ENCODE assay signal across 7 mouse cellular contexts in the genomic region with DNA sequence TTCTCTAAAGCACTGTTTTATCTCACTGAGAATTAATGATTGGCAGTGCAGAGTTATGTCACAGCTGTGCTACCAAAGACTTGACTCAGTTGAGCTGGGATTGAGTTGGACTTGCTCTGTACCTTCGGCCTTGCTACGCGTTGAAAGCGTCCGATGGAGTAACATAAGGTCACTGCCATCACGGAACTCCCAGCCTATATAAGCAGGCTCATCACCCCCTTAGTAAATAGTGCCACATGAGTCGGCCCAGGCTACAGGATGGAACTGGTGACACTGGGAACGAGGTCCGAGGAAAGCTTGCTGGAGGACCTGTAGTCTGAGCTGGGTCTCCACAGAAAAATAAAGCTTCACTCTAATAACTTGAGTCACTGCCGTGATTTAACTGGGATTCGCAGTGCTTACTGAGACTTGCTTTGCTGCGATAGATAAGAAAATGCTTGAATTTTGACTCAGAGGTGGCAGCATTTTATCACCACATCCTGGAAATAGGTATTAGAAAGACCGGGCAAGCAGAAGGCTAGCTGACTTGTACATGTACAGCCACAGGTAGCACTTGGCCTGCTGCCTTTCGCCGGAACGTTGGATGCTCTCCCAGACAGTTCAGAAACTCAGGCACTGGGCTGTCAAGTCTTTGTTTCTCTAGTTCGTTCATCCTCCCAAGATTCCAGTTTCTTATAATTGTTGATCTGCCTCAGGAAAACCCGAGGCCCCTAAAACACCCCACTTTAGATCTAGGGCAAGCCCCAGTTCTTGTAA. TPM values are rescaled to one million over a fixed set of nuclear protein-coding genes. Genes with fewer than 3 reads are reported as not detected.
DNase-seq lines count a peak whose midpoint lies in the region; ATAC-seq lines count a peak whose summit lies in the region.

No protein-coding gene starts in this region.

- peak overlapping the region; percentile 91 for H3K9ac ChIP-seq in neural tube, embryonic 11.5 days (ENCODE audit: low read length)
- H3K9ac ChIP-seq in heart, embryonic 13.5 days: peak overlapping the region; percentile 95
- H3K9ac ChIP-seq in limb, embryonic 15.5 days: peak overlapping the region; percentile 85

- H3K4me2 ChIP-seq in neural tube, embryonic 11.5 days (ENCODE audit: low read depth): peak overlapping the region; percentile 78
- H3K4me2 ChIP-seq in heart, embryonic 13.5 days: peak overlapping the region; percentile 93
- H3K4me2 ChIP-seq in limb, embryonic 15.5 days: peak overlapping the region; percentile 57

- peaks cover 20% of the 10 kb centered on the region for H3K4me1 ChIP-seq in neural tube, embryonic 11.5 days (ENCODE audit: control insufficient read depth, insufficient read depth, low read length)
- H3K4me1 ChIP-seq in heart, embryonic 13.5 days: peaks cover 43% of the 10 kb centered on the region
- peaks cover 30% of the 10 kb centered on the region for H3K4me1 ChIP-seq in limb, embryonic 15.5 days

- no peaks in the 10 kb centered on the region for H3K27me3 ChIP-seq in neural tube, embryonic 11.5 days (ENCODE audit: control insufficient read depth, insufficient read depth, low read length)
- no peaks in the 10 kb centered on the region for H3K27me3 ChIP-seq in heart, embryonic 13.5 days (replicated peaks)
- H3K27me3 ChIP-seq in limb, embryonic 15.5 days: no peaks in the 10 kb centered on the region

- H3K4me3 ChIP-seq in neural tube, embryonic 11.5 days (ENCODE audit: low read depth, low read length): peak overlapping the region; percentile 91
- peak overlapping the region; percentile 98 for H3K4me3 ChIP-seq in heart, embryonic 13.5 days
- peak overlapping the region; percentile 86 for H3K4me3 ChIP-seq in limb, embryonic 15.5 days

- H3K36me3 ChIP-seq in neural tube, embryonic 11.5 days (ENCODE audit: control insufficient read depth, insufficient read depth, low read length): no peaks in the 10 kb centered on the region
- peaks cover 10% of the 10 kb centered on the region for H3K36me3 ChIP-seq in heart, embryonic 13.5 days
- peaks cover under 1% of the 10 kb centered on the region; the same call in 1 of the 2 replicates for H3K36me3 ChIP-seq in limb, embryonic 15.5 days

- H3K27ac ChIP-seq in neural tube, embryonic 11.5 days (ENCODE audit: low read depth, low read length): no peak overlapping the region
- H3K27ac ChIP-seq in heart, embryonic 13.5 days (replicated peaks): no peak overlapping the region
- H3K27ac ChIP-seq in limb, embryonic 15.5 days: no peak overlapping the region

- WGBS in neural tube, embryonic 11.5 days: 65% methylated on average over 18 of the region's 18 CpGs
- 42% methylated on average over 18 of the region's 18 CpGs for WGBS in heart, embryonic 13.5 days
- 51% methylated on average over 18 of the region's 18 CpGs for WGBS in limb, embryonic 15.5 days

- no peak for ATAC-seq in neural tube, embryonic 11.5 days (ENCODE audit: insufficient read depth, low FRiP score, low TSS enrichment)
- no peak for ATAC-seq in heart, embryonic 13.5 days (ENCODE audit: extremely low read depth, insufficient number of reproducible peaks, low FRiP score, low TSS enrichment)
- ATAC-seq in limb, embryonic 15.5 days (ENCODE audit: insufficient number of reproducible peaks, low FRiP score, low TSS enrichment, low read depth): no peak

- no peaks in the 10 kb centered on the region for H3K9me3 ChIP-seq in neural tube, embryonic 11.5 days (ENCODE audit: control insufficient read depth, low read length)
- no peaks in the 10 kb centered on the region for H3K9me3 ChIP-seq in heart, embryonic 13.5 days
- H3K9me3 ChIP-seq in limb, embryonic 15.5 days: no peaks in the 10 kb centered on the region

- DNase-seq in neural tube, embryonic 11.5 days (ENCODE audit: low spot score): no peak
- no peak for DNase-seq in neural tube, embryonic 10.5 days (ENCODE audit: extremely low spot score, low spot score)
- peak; percentile 36 for DNase-seq in cerebellum, adult 9-11 months
- DNase-seq in testis, postnatal 14 days (ENCODE audit: low spot score): peak; percentile 10
- DNase-seq in T-cell, adult 2 months (ENCODE audit: low spot score): no peak

RNA-seq across cellular contexts. Expression of gene Abhd13, which starts 1.1 kb away (rescaled TPM):
- 23.3 and 24.7 TPM in 2 replicates for polyA plus RNA-seq in neural tube, embryonic 11.5 days (2014; fragmentation: Nextera tagmentation; extraction: Ambion mirVana)
- polyA plus RNA-seq in heart, embryonic 13.5 days (2015; fragmentation: Nextera tagmentation; extraction: Ambion mirVana): 11.1 and 12.0 TPM in 2 replicates
- polyA plus RNA-seq in limb, embryonic 15.5 days (2015; fragmentation: Nextera tagmentation; extraction: Ambion mirVana): 14.6 and 16.3 TPM in 2 replicates

RNA-seq across cellular contexts. Expression of gene Lig4, which starts 1.2 kb away (rescaled TPM):
- polyA plus RNA-seq in neural tube, embryonic 11.5 days (2014; fragmentation: Nextera tagmentation; extraction: Ambion mirVana): 10.4 and 10.8 TPM in 2 replicates
- 3.8 and 4.0 TPM in 2 replicates for polyA plus RNA-seq in heart, embryonic 13.5 days (2015; fragmentation: Nextera tagmentation; extraction: Ambion mirVana)
- polyA plus RNA-seq in limb, embryonic 15.5 days (2015; fragmentation: Nextera tagmentation; extraction: Ambion mirVana): 4.1 and 4.2 TPM in 2 replicates

RNA-seq across cellular contexts. Expression of gene Tnfsf13b, which starts 27.6 kb away (rescaled TPM):
- polyA plus RNA-seq in neural tube, embryonic 11.5 days (2014; fragmentation: Nextera tagmentation; extraction: Ambion mirVana): 1.1 and 1.2 TPM in 2 replicates
- polyA plus RNA-seq in heart, embryonic 13.5 days (2015; fragmentation: Nextera tagmentation; extraction: Ambion mirVana): 0.37 and 0.68 TPM in 2 replicates
- polyA plus RNA-seq in limb, embryonic 15.5 days (2015; fragmentation: Nextera tagmentation; extraction: Ambion mirVana): 0.71 and 0.74 TPM in 2 replicates

Comparison
In these comparisons a context has a peak if more than half of its experiments do, and no peak if none do; other contexts are left out.
1. DNase-seq: peak in cerebellum, adult 9-11 months (single experiment) and testis, postnatal 14 days (single experiment); none in neural tube, embryonic 11.5 days (single experiment), neural tube, embryonic 10.5 days (single experiment) and T-cell, adult 2 months (single experiment).
2. Peak in every context shown above with its lines, with median percentiles within 50 percentile points of each other: H3K4me2 ChIP-seq, H3K4me3 ChIP-seq and H3K9ac ChIP-seq.